Mouse (Mus musculus): ENCODE data around the gene Celsr3. TPM values are rescaled to one million over a fixed set of nuclear protein-coding genes. Genes with fewer than 3 reads are reported as not detected.

Celsr3 gene
- polyA plus RNA-seq, 1 experiment from 2014 or later: 17.7 TPM

Small RNA genes lying within 50 kb of the gene (microRNA-seq; reads per million reads assigned to microRNA genes)
- gene Gm23156: not detected

Other genes starting within 250 kb of the Celsr3 start
- 364 and 380 TPM in 2 replicates for gene Wdr6, start 247.6 kb upstream of the Celsr3 start, polyA plus RNA-seq (2015; fragmentation: Nextera tagmentation; extraction: Ambion mirVana)
- 24.6 and 27.7 TPM in 2 replicates for gene P4htm, start 228.7 kb upstream of the Celsr3 start, polyA plus RNA-seq (2015; fragmentation: Nextera tagmentation; extraction: Ambion mirVana)
- 53.6 and 54.0 TPM in 2 replicates for gene Arih2, start 176.9 kb upstream of the Celsr3 start, polyA plus RNA-seq (2015; fragmentation: Nextera tagmentation; extraction: Ambion mirVana)
- 39.5 and 40.5 TPM in 2 replicates for gene Slc25a20, start 164.2 kb upstream of the Celsr3 start, polyA plus RNA-seq (2015; fragmentation: Nextera tagmentation; extraction: Ambion mirVana)
- gene Prkar2a, start 137.0 kb upstream of the Celsr3 start, polyA plus RNA-seq (2015; fragmentation: Nextera tagmentation; extraction: Ambion mirVana): 49.3 and 54.0 TPM in 2 replicates
- gene Ip6k2, start 42.5 kb upstream of the Celsr3 start, polyA plus RNA-seq (2015; fragmentation: Nextera tagmentation; extraction: Ambion mirVana): 217 and 238 TPM in 2 replicates
- gene Nckipsd, start 18.0 kb upstream of the Celsr3 start, polyA plus RNA-seq (2015; fragmentation: Nextera tagmentation; extraction: Ambion mirVana): 20.9 and 29.5 TPM in 2 replicates
- gene Slc26a6, start 27.0 kb downstream of the Celsr3 start, polyA plus RNA-seq (2015; fragmentation: Nextera tagmentation; extraction: Ambion mirVana): 11.3 and 12.5 TPM in 2 replicates
- gene Tmem89, start 88.3 kb downstream of the Celsr3 start, polyA plus RNA-seq (2015; fragmentation: Nextera tagmentation; extraction: Ambion mirVana): 0.46 TPM in 1 of 2 replicates, not detected in the other
- gene Uqcrc1, start 110.3 kb downstream of the Celsr3 start, polyA plus RNA-seq (2015; fragmentation: Nextera tagmentation; extraction: Ambion mirVana): 366 and 383 TPM in 2 replicates
- 1.7 and 1.8 TPM in 2 replicates for gene Col7a1, start 127.3 kb downstream of the Celsr3 start, polyA plus RNA-seq (2015; fragmentation: Nextera tagmentation; extraction: Ambion mirVana)
- not detected in 2 replicates for gene Ucn2, start 159.7 kb downstream of the Celsr3 start, polyA plus RNA-seq (2015; fragmentation: Nextera tagmentation; extraction: Ambion mirVana)
- gene Pfkfb4, start 165.5 kb downstream of the Celsr3 start, polyA plus RNA-seq (2015; fragmentation: Nextera tagmentation; extraction: Ambion mirVana): 24.4 and 30.6 TPM in 2 replicates
- 43.7 and 44.3 TPM in 2 replicates for gene Shisa5, start 212.2 kb downstream of the Celsr3 start, polyA plus RNA-seq (2015; fragmentation: Nextera tagmentation; extraction: Ambion mirVana)
- 13.6 and 14.5 TPM in 2 replicates for gene Trex1, start 233.4 kb downstream of the Celsr3 start, polyA plus RNA-seq (2015; fragmentation: Nextera tagmentation; extraction: Ambion mirVana)
- 31.0 and 31.7 TPM in 2 replicates for gene Atrip, start 247.8 kb downstream of the Celsr3 start, polyA plus RNA-seq (2015; fragmentation: Nextera tagmentation; extraction: Ambion mirVana)